Mouse (Mus musculus): ENCODE results near the gene Zfp668.
A peak's percentile ranks its signal among the peaks of the same experiment; 100 is the strongest.
"Not testable (repeated sequence)": the region's sequence is repeated elsewhere in the genome, so short reads cannot be mapped to it uniquely, and the experiment has no call there.

Gene Zfp668

GRCm38 (mm10) chr7:127842001-127842718, 34.5 kb downstream of the Zfp668 start:
- DNase-seq (ENCODE audit: low read depth in 2 of 2, low spot score in 2 of 2): peak; percentile 64 to 74

- peak; percentile 87 to 89 for DNase-seq (ENCODE audit: low read depth in 2 of 2, low spot score in 2 of 2)
These were observed 35.2 kb downstream of the Zfp668 start for GRCm38 (mm10) chr7:127841340-127842000.

GRCm38 (mm10) chr7:127840886-127841285, 35.7 kb downstream of the Zfp668 start:
- peak; percentile 47 to 57 for DNase-seq (ENCODE audit: low read depth in 2 of 2, low spot score in 2 of 2)

- not testable (repeated sequence) for DNase-seq (ENCODE audit: low read depth in 2 of 2, low spot score in 2 of 2)
These were observed 36.6 kb downstream of the Zfp668 start for GRCm38 (mm10) chr7:127840031-127840430.

- DNase-seq (ENCODE audit: low read depth in 2 of 2, low spot score in 2 of 2): not testable (repeated sequence)
These were observed 38.8 kb downstream of the Zfp668 start for GRCm38 (mm10) chr7:127837878-127838277.

- no peak for DNase-seq (ENCODE audit: low read depth in 2 of 2, low spot score in 2 of 2)
These were observed 39.2 kb downstream of the Zfp668 start for GRCm38 (mm10) chr7:127837473-127837872.

GRCm38 (mm10) chr7:127835550-127835949, 41.1 kb downstream of the Zfp668 start:
- DNase-seq (ENCODE audit: low read depth in 2 of 2, low spot score in 2 of 2): no peak

- no peak for DNase-seq (ENCODE audit: low read depth in 2 of 2, low spot score in 2 of 2)
These were observed 52.3 kb downstream of the Zfp668 start, which contains the start of the genes Stx4a and Stx1b for GRCm38 (mm10) chr7:127824176-127824871. Gene Stx4a, plus strand, starts transcription at chr7:127824294. Gene Stx1b, minus strand, starts transcription at chr7:127824549.

- no peak for DNase-seq (ENCODE audit: low read depth in 2 of 2, low spot score in 2 of 2)
These were observed 53.1 kb downstream of the Zfp668 start for GRCm38 (mm10) chr7:127823236-127824171.

- no peak for DNase-seq (ENCODE audit: low read depth in 2 of 2, low spot score in 2 of 2)
These were observed 54.1 kb downstream of the Zfp668 start for GRCm38 (mm10) chr7:127822494-127822893.

- DNase-seq (ENCODE audit: low read depth in 2 of 2, low spot score in 2 of 2): no peak
These were observed 55.7 kb downstream of the Zfp668 start for GRCm38 (mm10) chr7:127820836-127821509.

GRCm38 (mm10) chr7:127817776-127818175, 58.9 kb downstream of the Zfp668 start:
- DNase-seq (ENCODE audit: low read depth in 2 of 2, low spot score in 2 of 2): no peak

GRCm38 (mm10) chr7:127817053-127817452, 59.6 kb downstream of the Zfp668 start:
- no peak for DNase-seq (ENCODE audit: low read depth in 2 of 2, low spot score in 2 of 2)

GRCm38 (mm10) chr7:127815954-127816821, 60.4 kb downstream of the Zfp668 start:
- no peak for DNase-seq (ENCODE audit: low read depth in 2 of 2, low spot score in 2 of 2)

GRCm38 (mm10) chr7:127815116-127815665, 61.4 kb downstream of the Zfp668 start:
- no peak for DNase-seq (ENCODE audit: low read depth in 2 of 2, low spot score in 2 of 2)

GRCm38 (mm10) chr7:127814241-127814921, 62.2 kb downstream of the Zfp668 start:
- no peak for DNase-seq (ENCODE audit: low read depth in 2 of 2, low spot score in 2 of 2)

- DNase-seq (ENCODE audit: low read depth in 2 of 2, low spot score in 2 of 2): no peak
These were observed 62.8 kb downstream of the Zfp668 start for GRCm38 (mm10) chr7:127813821-127814220.
